Mouse (Mus musculus): ENCODE results near the gene Nasp. TPM values are rescaled to one million over a fixed set of nuclear protein-coding genes. Genes with fewer than 3 reads are reported as not detected.

Nasp gene
- polyA plus RNA-seq, 1 experiment from 2014 or later = 116 TPM

DNA sequence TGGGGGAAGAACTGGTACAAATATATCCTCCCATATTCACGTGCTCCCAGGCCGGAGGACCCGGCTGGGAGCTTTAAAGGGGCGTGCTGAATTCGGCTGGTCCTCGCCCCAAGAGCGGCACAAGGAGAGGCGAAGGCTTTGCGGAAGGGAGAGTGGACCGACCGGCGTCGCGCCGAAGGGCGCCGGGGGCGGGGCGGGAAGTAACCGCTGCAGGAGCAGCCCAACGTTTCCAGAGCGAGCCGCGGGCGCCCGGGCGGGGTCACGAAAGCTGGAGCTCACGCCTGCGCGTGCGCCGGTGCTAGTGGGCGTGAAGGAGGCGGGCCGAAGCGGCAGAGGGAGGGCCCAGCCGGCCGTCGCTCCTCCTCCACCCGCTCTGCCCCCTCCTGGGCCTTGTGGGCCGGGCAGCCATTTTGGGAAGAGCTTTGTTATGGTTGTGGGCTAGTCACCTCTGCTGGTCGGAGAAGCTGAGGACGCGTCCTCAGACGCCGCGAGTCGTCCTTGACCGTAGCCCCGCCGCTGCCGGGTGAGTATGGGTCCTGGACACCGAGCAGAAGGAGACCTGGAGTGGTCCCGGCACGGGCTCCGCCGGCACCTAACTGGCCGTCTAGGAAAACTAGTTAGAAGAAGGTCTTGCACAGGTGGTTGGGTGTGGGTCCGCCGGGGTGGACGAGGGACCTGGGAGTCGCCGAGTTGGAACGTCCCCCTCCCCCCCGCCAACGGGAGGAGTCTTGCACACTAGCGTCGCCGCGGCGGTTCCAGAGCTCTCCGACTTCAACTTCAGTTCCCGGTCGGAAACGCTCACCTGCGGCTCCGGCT lies 70.2 kb downstream of the Nasp start, which contains the start of gene Gpbp1l1:
TSS of gene Gpbp1l1 (plus strand) at position 353 of the 816 bp plus-strand sequence.
- peak within 1 kb of the TSS; percentile 79 for H3K4me3 ChIP-seq

GRCm38 (mm10) chr4:116556561-116557305 lies 71.0 kb downstream of the Nasp start:
- H3K4me2 ChIP-seq = peak overlapping the region; percentile 80
- H3K27ac ChIP-seq (ENCODE audit: poor library complexity, severe bottlenecking) = peak overlapping the region; percentile 98
- H3K4me1 ChIP-seq (replicated peaks) = 0 out of 2 replicates have a peak, but pooled peaks cover 2% of the 10 kb centered on the region
- WGBS = under 1% methylated on average over 28 of the region's 28 CpGs
- peak overlapping the region; percentile 87 for H3K9ac ChIP-seq
- H3K27me3 ChIP-seq (replicated peaks) = no peaks in the 10 kb centered on the region
- peak; percentile 95 for ATAC-seq (ENCODE audit: insufficient number of reproducible peaks, low FRiP score)
- peak overlapping the region; percentile 79 for H3K4me3 ChIP-seq
- no peaks in the 10 kb centered on the region for H3K9me3 ChIP-seq (replicated peaks)
- H3K36me3 ChIP-seq = peaks cover 23% of the 10 kb centered on the region

More for the DNA sequence above, 70.2 kb downstream of the Nasp start, which contains the start of gene Gpbp1l1:
- ATAC-seq (ENCODE audit: insufficient number of reproducible peaks, low FRiP score) = peak; percentile 97
- Histone ChIP-seq H3K27me3 (replicated peaks) (no peaks in the 10 kb centered on the region), H3K4me2 (peak within 1 kb of the TSS; percentile 80), H3K4me1 (replicated peaks) (0 out of 2 replicates have a peak, but pooled peaks cover 2% of the 10 kb centered on the region), H3K27ac (ENCODE audit: poor library complexity, severe bottlenecking) (peak within 1 kb of the TSS; percentile 98), H3K36me3 (peaks cover 25% of the 10 kb centered on the region), H3K9ac (peak within 1 kb of the TSS; percentile 87), H3K9me3 (replicated peaks) (no peaks in the 10 kb centered on the region)
- under 1% methylated on average over 74 of the region's 78 CpGs for WGBS

GRCm38 (mm10) chr4:116555413-116556300 lies 72.1 kb downstream of the Nasp start, which contains the start of gene Tmem69:
Gene Tmem69 (minus strand): TSS chr4:116555936.
- peak within 1 kb of the TSS; percentile 87 for H3K9ac ChIP-seq
- H3K36me3 ChIP-seq = peaks cover 20% of the 10 kb centered on the region
- H3K4me1 ChIP-seq (replicated peaks) = peaks cover 2% of the 10 kb centered on the region; the same call in 1 of the 2 replicates
- H3K27me3 ChIP-seq (replicated peaks) = no peaks in the 10 kb centered on the region
- 3% methylated on average over 23 of the region's 23 CpGs for WGBS
- no peak for ATAC-seq (ENCODE audit: insufficient number of reproducible peaks, low FRiP score)
- H3K4me3 ChIP-seq = peak within 1 kb of the TSS; percentile 79
- no peaks in the 10 kb centered on the region for H3K9me3 ChIP-seq (replicated peaks)
- peak within 1 kb of the TSS; percentile 80 for H3K4me2 ChIP-seq
- H3K27ac ChIP-seq (ENCODE audit: poor library complexity, severe bottlenecking) = peak within 1 kb of the TSS; percentile 98

- WGBS = 86% methylated on average over 3 of the region's 3 CpGs
- H3K27ac ChIP-seq (ENCODE audit: poor library complexity, severe bottlenecking) = no peak overlapping the region
- no peak for ATAC-seq (ENCODE audit: insufficient number of reproducible peaks, low FRiP score)
These were observed 74.7 kb downstream of the Nasp start for GRCm38 (mm10) chr4:116553035-116553434.

More at GRCm38 (mm10) chr4:116553035-116553434, 74.7 kb downstream of the Nasp start:
- no peaks in the 10 kb centered on the region for H3K9me3 ChIP-seq (replicated peaks)
- H3K27me3 ChIP-seq (replicated peaks) = no peaks in the 10 kb centered on the region
- no peak overlapping the region for H3K4me3 ChIP-seq
- H3K4me2 ChIP-seq = no peak overlapping the region
- H3K4me1 ChIP-seq (replicated peaks) = peaks cover 6% of the 10 kb centered on the region; the same call in 1 of the 2 replicates
- peaks cover 18% of the 10 kb centered on the region for H3K36me3 ChIP-seq
- no peak overlapping the region for H3K9ac ChIP-seq

Other genes with a start within 250 kb of the Nasp start
- 21.5 and 27.5 TPM in 2 replicates for gene Mast2, start 163.8 kb downstream of the Nasp start, polyA plus RNA-seq (2016; fragmentation: Nextera tagmentation; extraction: Ambion mirVana)
- 17.8 and 18.7 TPM in 2 replicates for gene Ipp, start 120.4 kb downstream of the Nasp start, polyA plus RNA-seq (2016; fragmentation: Nextera tagmentation; extraction: Ambion mirVana)
- gene Tmem69, start 72.0 kb downstream of the Nasp start, polyA plus RNA-seq (2016; fragmentation: Nextera tagmentation; extraction: Ambion mirVana) = 23.3 and 26.3 TPM in 2 replicates
- 31.2 and 32.9 TPM in 2 replicates for gene Gpbp1l1, start 70.3 kb downstream of the Nasp start, polyA plus RNA-seq (2016; fragmentation: Nextera tagmentation; extraction: Ambion mirVana)
- gene Ccdc17, start 31.3 kb downstream of the Nasp start, polyA plus RNA-seq (2016; fragmentation: Nextera tagmentation; extraction: Ambion mirVana) = 3.1 and 3.4 TPM in 2 replicates
- 550 and 559 TPM in 2 replicates for gene Akr1a1, start 23.7 kb upstream of the Nasp start, polyA plus RNA-seq (2016; fragmentation: Nextera tagmentation; extraction: Ambion mirVana)
- 963 and 983 TPM in 2 replicates for gene Prdx1, start 57.6 kb upstream of the Nasp start, polyA plus RNA-seq (2016; fragmentation: Nextera tagmentation; extraction: Ambion mirVana)
- gene Mmachc, start 80.5 kb upstream of the Nasp start, polyA plus RNA-seq (2016; fragmentation: Nextera tagmentation; extraction: Ambion mirVana) = 31.8 and 34.5 TPM in 2 replicates
- gene Ccdc163, start 80.6 kb upstream of the Nasp start, polyA plus RNA-seq (2016; fragmentation: Nextera tagmentation; extraction: Ambion mirVana) = 15.9 and 17.5 TPM in 2 replicates
- gene Tesk2, start 93.0 kb upstream of the Nasp start, polyA plus RNA-seq (2016; fragmentation: Nextera tagmentation; extraction: Ambion mirVana) = 2.9 and 3.1 TPM in 2 replicates
- 19.1 and 22.8 TPM in 2 replicates for gene Toe1, start 179.7 kb upstream of the Nasp start, polyA plus RNA-seq (2016; fragmentation: Nextera tagmentation; extraction: Ambion mirVana)
- 10.7 and 11.6 TPM in 2 replicates for gene Mutyh, start 179.8 kb upstream of the Nasp start, polyA plus RNA-seq (2016; fragmentation: Nextera tagmentation; extraction: Ambion mirVana)
- 0.66 and 0.74 TPM in 2 replicates for gene Hpdl, start 193.8 kb upstream of the Nasp start, polyA plus RNA-seq (2016; fragmentation: Nextera tagmentation; extraction: Ambion mirVana)
- gene Zswim5, start 249.4 kb upstream of the Nasp start, polyA plus RNA-seq (2016; fragmentation: Nextera tagmentation; extraction: Ambion mirVana) = 0.50 and 0.79 TPM in 2 replicates

Measured in heart, embryonic 12.5 days (tissue).